Mouse (Mus musculus) liver, adult 2 months (tissue): ENCODE data around the gene Mtfmt. TPM values are rescaled to one million over a fixed set of nuclear protein-coding genes. Genes with fewer than 3 reads are reported as not detected.

Experiments
- DNase-seq: peaks from one replicate; pipeline ENCODE4 v3.0.0-alpha.2; 2011; ENCODE audit warnings: low read depth, low spot score; ENCODE audit errors: extremely low read depth
- H3K27ac ChIP-seq: fragments of 200-500 bp; replicated peaks from 2 replicates; pipeline ENCODE4 v1.5.1; 2012; ENCODE audit warnings: low read depth, mild to moderate bottlenecking, control low read depth, inconsistent platforms, low read length; ENCODE audit not compliant: insufficient read depth
- H3K27me3 ChIP-seq: fragments of 200-500 bp; 2 replicates; pipeline ENCODE4 v1.6.1; 2012; ENCODE audit warnings: mild to moderate bottlenecking, moderate library complexity, low read length, inconsistent platforms; ENCODE audit not compliant: control insufficient read depth, insufficient read depth
- H3K36me3 ChIP-seq: fragments of 200-500 bp; 2 replicates; pipeline ENCODE4 v1.6.1; 2012; ENCODE audit warnings: low read length, inconsistent platforms; ENCODE audit not compliant: control insufficient read depth, insufficient read depth
- H3K4me1 ChIP-seq: fragments of 200-500 bp; 2 replicates; pipeline ENCODE4 v1.6.1; 2011; ENCODE audit warnings: low read length; ENCODE audit not compliant: control insufficient read depth, insufficient read depth
- H3K4me3 ChIP-seq: fragments of 200-500 bp; 2 replicates; pipeline ENCODE4 v1.5.1; 2011; ENCODE audit warnings: low read depth, mild to moderate bottlenecking, control low read depth, low read length, moderate library complexity; ENCODE audit not compliant: insufficient read depth
- H3K79me2 ChIP-seq: fragments of 200-500 bp; 2 replicates; pipeline ENCODE4 v1.6.1; 2012; ENCODE audit warnings: inconsistent platforms, mild to moderate bottlenecking, low read length, moderate library complexity; ENCODE audit not compliant: control insufficient read depth, insufficient read depth
- H3K9ac ChIP-seq: fragments of 200-500 bp; 2 replicates; pipeline ENCODE4 v1.6.1; 2012; ENCODE audit warnings: low read depth, mild to moderate bottlenecking, control low read depth, inconsistent platforms, low read length
- CTCF ChIP-seq: fragments of 200-500 bp; IDR thresholded peaks from 2 replicates; pipeline ENCODE4 v1.5.1; 2011; ENCODE audit warnings: low read depth, low read length, control low read depth
- POLR2A ChIP-seq: fragments of 200-500 bp; IDR thresholded peaks from 2 replicates; pipeline ENCODE4 v1.6.1; 2011; ENCODE audit warnings: low read length, control low read depth; ENCODE audit not compliant: insufficient read depth; ENCODE audit errors: extremely low read depth
- WGBS: fragments of 180-500 bp; shearing (Covaris S2); methylation state at CpG from one replicate; pipeline ENCODE4 v1.1.7; 2018; 5-methylcytosine and 5-hydroxymethylcytosine counted together
- polyA plus RNA-seq: library from polyadenylated mRNA; depleted of rRNA; stranded (reverse); fragments of >200 nt; gene quantifications from 2 replicates; pipeline ENCODE4 v1.2.3, GENCODE M21; 2012
- total RNA-seq: library from RNA; depleted of rRNA; stranded (reverse); fragments of >200 nt; gene quantifications from 2 replicates; pipeline ENCODE4 v1.2.3, GENCODE M21; 2014

Gene Mtfmt
- total and polyA plus RNA-seq, 2 experiments: 5.5 to 5.8 TPM

DNA sequence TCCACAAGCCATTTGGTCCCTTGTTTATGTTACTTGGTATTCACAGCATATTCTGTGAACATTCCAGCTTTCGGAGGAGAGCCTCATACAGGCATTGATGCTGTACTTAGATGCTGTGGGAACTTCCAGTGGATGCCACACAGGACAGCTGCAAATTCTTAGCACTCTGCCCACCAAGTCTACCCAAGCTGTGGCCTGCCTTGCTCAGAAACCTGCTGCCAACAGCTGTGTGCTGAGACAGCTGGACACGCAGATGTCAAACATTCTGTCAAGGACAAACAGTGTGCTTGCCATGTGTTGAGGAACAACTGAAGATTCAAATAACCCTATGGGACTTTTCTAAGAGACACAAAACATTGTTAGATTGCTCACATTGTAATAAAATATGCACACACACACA is 23.4 kb downstream of the Mtfmt start:
- DNase-seq: no peak
- no peak overlapping the region for H3K9ac ChIP-seq
- H3K27ac ChIP-seq: no peak overlapping the region
- H3K4me3 ChIP-seq: no peak overlapping the region
- WGBS: 88% methylated on average over 2 of the region's 2 CpGs
- no peak for TF ChIP-seq CTCF
- no peak for TF ChIP-seq POLR2A
- H3K27me3 ChIP-seq: no peaks in the 10 kb centered on the region
- peaks cover 2% of the 10 kb centered on the region for H3K4me1 ChIP-seq
- H3K36me3 ChIP-seq: no peaks in the 10 kb centered on the region
- no peaks in the 10 kb centered on the region; the same call in 1 of the 2 replicates for H3K79me2 ChIP-seq

GRCm38 (mm10) chr9:65460198-65460597 is 24.6 kb downstream of the Mtfmt start:
- no peak for DNase-seq
- WGBS: 86% methylated on average over 3 of the region's 3 CpGs
- no peaks in the 10 kb centered on the region for H3K36me3 ChIP-seq
- no peaks in the 10 kb centered on the region for H3K27me3 ChIP-seq
- H3K4me1 ChIP-seq: peaks cover 2% of the 10 kb centered on the region
- H3K4me3 ChIP-seq: no peak overlapping the region; the same call in 1 of the 2 replicates
- TF ChIP-seq POLR2A (no peak), CTCF (no peak)
- H3K27ac ChIP-seq: no peak overlapping the region
- H3K79me2 ChIP-seq: no peaks in the 10 kb centered on the region; the same call in 1 of the 2 replicates
- H3K9ac ChIP-seq: no peak overlapping the region

DNA sequence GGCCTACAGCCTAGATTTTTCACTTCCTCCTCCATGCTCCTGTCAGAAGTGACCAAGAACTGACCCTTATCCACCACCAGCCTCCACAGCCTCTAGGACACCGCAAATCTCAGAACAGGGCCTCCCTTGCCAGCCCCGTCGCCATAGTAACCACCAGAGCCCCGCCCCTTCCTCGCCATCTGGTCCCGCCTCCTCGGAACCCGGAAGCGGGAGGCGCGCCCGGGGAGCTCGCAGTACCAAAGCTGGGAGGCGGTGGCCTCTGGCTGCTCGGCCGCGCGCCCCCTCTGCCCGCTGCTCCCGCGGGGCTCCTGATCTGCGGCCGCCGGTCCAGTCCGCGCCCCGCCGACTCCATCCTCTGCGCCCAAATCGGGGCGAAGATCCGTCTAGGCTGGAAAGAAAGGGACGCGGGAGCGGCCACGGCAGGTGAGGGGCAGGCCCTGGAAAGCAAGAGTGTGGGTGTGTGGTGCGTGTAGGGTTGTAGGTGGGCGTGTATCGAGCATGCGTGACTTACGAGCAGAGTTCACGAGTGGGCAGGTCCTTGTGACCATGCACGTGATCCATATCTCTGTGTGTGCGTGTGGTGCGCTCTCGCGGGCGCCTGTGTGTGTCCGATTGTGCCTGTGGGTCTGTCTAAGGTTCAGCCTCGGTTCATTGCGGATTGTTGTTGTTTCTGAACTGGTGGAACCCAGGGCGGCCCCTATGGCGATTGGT is 25.3 kb downstream of the Mtfmt start, which contains the start of gene Spg21:
TSS of gene Spg21 (plus strand) at position 216 of the 711 bp plus-strand sequence.
- peak within 1 kb of the TSS; percentile 95 for H3K4me3 ChIP-seq
- no peaks in the 10 kb centered on the region; the same call in 1 of the 2 replicates for H3K79me2 ChIP-seq

GRCm38 (mm10) chr9:65462544-65462943 is 27.0 kb downstream of the Mtfmt start:
- H3K4me1 ChIP-seq: peaks cover 7% of the 10 kb centered on the region
- WGBS: 67% methylated on average over 5 of the region's 5 CpGs
- DNase-seq: peak; percentile 31
- no peak overlapping the region for H3K9ac ChIP-seq
- no peaks in the 10 kb centered on the region; the same call in 1 of the 2 replicates for H3K79me2 ChIP-seq
- peaks cover 3% of the 10 kb centered on the region; the same call in 1 of the 2 replicates for H3K36me3 ChIP-seq
- TF ChIP-seq CTCF (no peak), POLR2A (no peak)
- H3K27ac ChIP-seq: no peak overlapping the region
- no peak overlapping the region for H3K4me3 ChIP-seq
- H3K27me3 ChIP-seq: no peaks in the 10 kb centered on the region

More for the DNA sequence above, 25.3 kb downstream of the Mtfmt start, which contains the start of gene Spg21:
- DNase-seq: peak; percentile 81
- WGBS: under 1% methylated on average over 53 of the region's 53 CpGs
- no peaks in the 10 kb centered on the region for H3K27me3 ChIP-seq
- H3K4me1 ChIP-seq: peaks cover 6% of the 10 kb centered on the region
- H3K36me3 ChIP-seq: peaks cover 3% of the 10 kb centered on the region; the same call in 1 of the 2 replicates
- H3K27ac ChIP-seq: peak within 1 kb of the TSS; percentile 64
- TF ChIP-seq POLR2A: 0 out of 2 replicates have a peak, but pooled peaks have one; percentile 33
- no peak for TF ChIP-seq CTCF
- peak within 1 kb of the TSS; percentile 88 for H3K9ac ChIP-seq

GRCm38 (mm10) chr9:65464161-65464560 is 28.6 kb downstream of the Mtfmt start:
- Histone ChIP-seq H3K36me3 (peaks cover 5% of the 10 kb centered on the region), H3K27me3 (no peaks in the 10 kb centered on the region), H3K9ac (no peak overlapping the region), H3K79me2 (no peaks in the 10 kb centered on the region; the same call in 1 of the 2 replicates), H3K27ac (no peak overlapping the region), H3K4me1 (peaks cover 7% of the 10 kb centered on the region), H3K4me3 (no peak overlapping the region)
- DNase-seq: peak; percentile 19
- no peak for TF ChIP-seq POLR2A
- TF ChIP-seq CTCF: no peak
- 88% methylated on average over 6 of the region's 6 CpGs for WGBS

- Histone ChIP-seq H3K27ac (no peak overlapping the region; the same call in 1 of the 2 replicates), H3K36me3 (peaks cover 10% of the 10 kb centered on the region), H3K79me2 (no peaks in the 10 kb centered on the region; the same call in 1 of the 2 replicates), H3K4me3 (no peak overlapping the region), H3K4me1 (peaks cover 7% of the 10 kb centered on the region), H3K9ac (no peak overlapping the region), H3K27me3 (no peaks in the 10 kb centered on the region)
- 23% methylated on average over 2 of the region's 2 CpGs for WGBS
- TF ChIP-seq CTCF (no peak), POLR2A (no peak)
- DNase-seq: peak; percentile 81
These were observed 29.7 kb downstream of the Mtfmt start for GRCm38 (mm10) chr9:65465241-65465640.
